Mouse (Mus musculus) thymus, adult 2 months (tissue): ENCODE data around the gene BC004004. TPM values are rescaled to one million over a fixed set of nuclear protein-coding genes. Genes with fewer than 3 reads are reported as not detected.

Source experiments
- DNase-seq: peaks from one replicate; pipeline ENCODE4 v3.0.0; 2021
- H3K27ac ChIP-seq: fragments of 200-500 bp; 2 replicates; pipeline ENCODE4 v1.5.1; 2012; ENCODE audit warnings: low read length, control low read depth; ENCODE audit not compliant: control insufficient read depth, insufficient read depth
- H3K27me3 ChIP-seq: fragments of 200-500 bp; 2 replicates; pipeline ENCODE4 v1.6.1; 2012; ENCODE audit warnings: mild to moderate bottlenecking, low read length, moderate library complexity, mixed read lengths; ENCODE audit not compliant: control insufficient read depth, insufficient read depth
- H3K36me3 ChIP-seq: fragments of 200-500 bp; 2 replicates; pipeline ENCODE4 v1.6.1; 2012; ENCODE audit warnings: mild to moderate bottlenecking, low read length, moderate library complexity; ENCODE audit not compliant: control insufficient read depth, insufficient read depth
- H3K4me1 ChIP-seq: fragments of 200-500 bp; replicated peaks from 2 replicates; pipeline ENCODE4 v1.6.1; 2012; ENCODE audit warnings: low read length; ENCODE audit not compliant: control insufficient read depth, insufficient read depth
- H3K4me3 ChIP-seq: fragments of 200-500 bp; 2 replicates; pipeline ENCODE4 v1.5.1; 2012; ENCODE audit warnings: mild to moderate bottlenecking, low read length, control low read depth, moderate library complexity; ENCODE audit not compliant: control insufficient read depth, insufficient read depth
- CTCF ChIP-seq: fragments of 200-500 bp; IDR thresholded peaks from 2 replicates; pipeline ENCODE4 v1.5.1; 2012; ENCODE audit warnings: mild to moderate bottlenecking, control low read depth, low read length, moderate library complexity, borderline replicate concordance; ENCODE audit not compliant: control insufficient read depth, poor library complexity, insufficient read depth; ENCODE audit errors: extremely low read depth
- POLR2A ChIP-seq: fragments of 200-500 bp; IDR thresholded peaks from 2 replicates; pipeline ENCODE4 v1.6.1; 2012; ENCODE audit warnings: mild to moderate bottlenecking, low read length, control low read depth, moderate library complexity; ENCODE audit not compliant: control insufficient read depth, poor library complexity, insufficient read depth; ENCODE audit errors: extremely low read depth
- WGBS: fragments of 180-500 bp; shearing (Covaris S2); methylation state at CpG from one replicate; pipeline ENCODE4 v1.1.7; 2018; 5-methylcytosine and 5-hydroxymethylcytosine counted together
- polyA plus RNA-seq: library from polyadenylated mRNA; depleted of rRNA; stranded (reverse); fragments of >200 nt; gene quantifications from 2 replicates; pipeline ENCODE4 v1.2.3, GENCODE M21; 2012; rRNA removed

The BC004004 gene
- polyA plus RNA-seq, 1 experiment = 61.3 TPM

DNA sequence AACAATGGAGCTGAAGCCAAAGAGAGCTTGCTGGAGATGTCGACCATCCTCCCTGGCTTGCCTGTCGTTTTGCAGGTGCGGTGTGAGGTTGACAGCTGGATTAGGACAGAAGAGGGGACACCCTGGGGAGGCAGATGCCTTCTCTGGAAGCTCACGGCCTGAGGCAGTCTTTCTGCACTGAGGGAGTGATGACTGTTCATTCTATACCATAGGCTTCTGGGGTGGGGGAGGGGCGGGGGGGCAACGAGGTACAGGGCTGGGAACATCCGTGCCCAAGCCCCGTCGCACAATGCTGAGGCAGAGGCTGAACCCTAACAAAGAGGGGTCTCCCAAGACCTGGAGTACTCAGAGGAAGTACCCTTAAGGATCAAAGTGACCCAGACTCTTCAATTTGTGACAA is 88.3 kb downstream of the BC004004 start:
- Histone ChIP-seq H3K36me3 (no peaks in the 10 kb centered on the region), H3K27me3 (no peaks in the 10 kb centered on the region), H3K4me1 (no peaks in the 10 kb centered on the region), H3K4me3 (no peak overlapping the region), H3K27ac (no peak overlapping the region)
- no peak for DNase-seq
- whole genome bisulfite sequencing = 65% methylated on average over 9 of the region's 9 CpGs
- TF ChIP-seq CTCF = no peak
- TF ChIP-seq POLR2A = no peak

- Histone ChIP-seq H3K27me3 (no peaks in the 10 kb centered on the region), H3K27ac (no peak overlapping the region), H3K4me1 (peaks cover 5% of the 10 kb centered on the region; the same call in 1 of the 2 replicates), H3K4me3 (no peak overlapping the region), H3K36me3 (no peaks in the 10 kb centered on the region)
- DNase-seq = no peak
- 95% methylated on average over 3 of the region's 3 CpGs for WGBS
- TF ChIP-seq POLR2A (no peak), CTCF (no peak)
Measured at GRCm38 (mm10) chr17:29358928-29359327, 90.3 kb downstream of the BC004004 start.

- Histone ChIP-seq H3K27ac (no peak within 1 kb of the TSS), H3K36me3 (no peaks in the 10 kb centered on the region), H3K27me3 (no peaks in the 10 kb centered on the region), H3K4me1 (peaks cover 19% of the 10 kb centered on the region), H3K4me3 (no peak within 1 kb of the TSS)
- WGBS = 16% methylated on average over 5 of the region's 5 CpGs
- DNase-seq = no peak
- no peak for TF ChIP-seq POLR2A
- no peak for TF ChIP-seq CTCF
Measured at GRCm38 (mm10) chr17:29360761-29361221, 92.2 kb downstream of the BC004004 start, which contains the start of gene Fgd2. Gene Fgd2 (plus strand): TSS chr17:29360914.

DNA sequence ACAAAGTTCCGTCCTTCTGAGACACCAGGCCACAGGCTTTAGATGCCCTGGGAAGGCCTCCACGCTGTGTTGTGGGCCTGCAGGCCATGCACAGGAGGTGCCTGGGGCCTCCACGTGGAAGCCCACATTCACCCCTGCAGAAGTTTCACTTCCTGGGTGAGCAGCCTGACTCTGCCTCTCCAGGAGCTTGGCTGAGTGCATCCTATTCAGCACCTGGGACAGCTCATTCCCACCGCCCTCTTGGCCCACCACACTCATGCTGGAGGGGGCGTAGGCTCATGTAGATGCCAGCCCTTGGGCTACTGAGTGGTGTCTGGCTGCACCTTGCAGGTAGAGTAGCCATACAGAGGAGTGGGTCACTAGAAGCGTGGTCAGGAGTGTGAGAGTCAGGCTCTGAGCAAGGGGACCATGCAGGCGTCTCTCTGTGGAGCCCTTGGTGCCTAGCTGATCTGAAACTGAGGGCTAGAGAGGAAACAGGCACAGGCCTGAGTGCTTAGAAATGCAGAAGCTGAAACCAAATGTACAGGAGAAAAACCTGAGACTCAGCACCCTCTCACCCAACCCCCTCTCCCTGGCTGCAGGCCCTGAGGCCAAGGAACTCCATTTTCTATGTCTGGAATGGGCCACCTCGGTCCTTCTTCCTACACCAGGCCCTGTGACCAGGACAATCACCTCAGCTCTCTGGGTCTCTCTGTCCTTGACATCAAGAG is 93.5 kb downstream of the BC004004 start:
- Histone ChIP-seq H3K36me3 (no peaks in the 10 kb centered on the region), H3K4me1 (peaks cover 19% of the 10 kb centered on the region), H3K27ac (no peak overlapping the region), H3K4me3 (no peak overlapping the region), H3K27me3 (no peaks in the 10 kb centered on the region)
- 20% methylated on average over 8 of the region's 8 CpGs for WGBS
- peak; percentile 45 for DNase-seq
- TF ChIP-seq CTCF (no peak), POLR2A (no peak)

GRCm38 (mm10) chr17:29363109-29363508 is 94.5 kb downstream of the BC004004 start:
- Histone ChIP-seq H3K36me3 (no peaks in the 10 kb centered on the region), H3K4me3 (no peak overlapping the region), H3K27ac (no peak overlapping the region), H3K27me3 (no peaks in the 10 kb centered on the region), H3K4me1 (peaks cover 19% of the 10 kb centered on the region)
- TF ChIP-seq CTCF = no peak
- TF ChIP-seq POLR2A = no peak
- DNase-seq = no peak
- WGBS = 89% methylated on average over 8 of the region's 8 CpGs

Other genes starting within 250 kb of the BC004004 start
- 544 TPM in 2 replicates for gene Srsf3, start 236.2 kb upstream of the BC004004 start, polyA plus RNA-seq
- 28.4 and 31.1 TPM in 2 replicates for gene Cdkn1a, start 177.8 kb upstream of the BC004004 start, polyA plus RNA-seq
- gene Rab44, start 154.6 kb upstream of the BC004004 start, polyA plus RNA-seq = 8.3 and 8.9 TPM in 2 replicates
- gene Cpne5, start 30.6 kb upstream of the BC004004 start, polyA plus RNA-seq = 4.6 and 5.0 TPM in 2 replicates
- 57.1 and 65.9 TPM in 2 replicates for gene Ppil1, start 4.6 kb upstream of the BC004004 start, polyA plus RNA-seq
- 22.7 and 24.5 TPM in 2 replicates for gene Pi16, start 48.9 kb downstream of the BC004004 start, polyA plus RNA-seq
- 332 and 354 TPM in 2 replicates for gene Mtch1, start 79.1 kb downstream of the BC004004 start, polyA plus RNA-seq
- 40.0 and 56.0 TPM in 2 replicates for gene Fgd2, start 92.1 kb downstream of the BC004004 start, polyA plus RNA-seq
- gene Pim1, start 222.0 kb downstream of the BC004004 start, polyA plus RNA-seq = 92.7 and 128 TPM in 2 replicates